ENCODE assay signal across 32 mouse cellular contexts in genomic region chr13:73735928-73736327, GRCm38 (mm10). TPM values are rescaled to one million over a fixed set of nuclear protein-coding genes. Genes with fewer than 3 reads are reported as not detected.
DNase-seq lines count a peak whose midpoint lies in the region; ATAC-seq and TF ChIP-seq lines count a peak whose summit lies in the region.
"Had no signal": no experiment of that assay in that cellular context is flagged by ENCODE, and none has a peak within 500 bp of the region (broad histone marks: within the 10 kb centered on the region; RNA-seq: fewer than 3 reads in every experiment).

No protein-coding gene starts in this region.

- H3K4me2 ChIP-seq in liver, embryonic 11.5 days: no peak overlapping the region
- H3K4me2 ChIP-seq in CH12.LX (ENCODE audit: insufficient read depth, low read depth, poor library complexity, severe bottlenecking): no peak overlapping the region
- H3K4me2 ChIP-seq: embryonic facial prominence, embryonic 12.5 days; embryonic facial prominence, embryonic 15.5 days; heart, embryonic 13.5 days; hindbrain, embryonic 12.5 days; hindbrain, embryonic 15.5 days had no signal

- TF ChIP-seq CTCF in liver, adult 2 months (IDR thresholded peaks at IDR 0.05; ENCODE audit: low read depth, low read length): no peak
- no peak for TF ChIP-seq CTCF in CH12.LX (conservative IDR thresholded peaks at IDR 0.05 in 1 of 2, IDR thresholded peaks at IDR 0.05 in 1 of 2; ENCODE audit: low read depth in 2 of 2, low read length in 2 of 2)

- in situ Hi-C loops in CH12.LX (cut with MboI; ENCODE audit: low pct_ligation_motif_present, low pct_unique_long_range_greater_than_20kb, low sequenced_read_pairs): no loop called here
- in situ Hi-C loops in ES-E14 (cut with MboI; ENCODE audit: low sequenced_read_pairs in 2 of 2, unreplicated experiment in 2 of 2): no loop called here

- TF ChIP-seq RAD21 in CH12.LX (IDR thresholded peaks at IDR 0.05; ENCODE audit: low read depth, low read length): no peak

- no peaks in the 10 kb centered on the region for H3K27me3 ChIP-seq in liver, adult 2 months (ENCODE audit: control insufficient read depth, insufficient read depth, low read length)
- H3K27me3 ChIP-seq in liver, embryonic 11.5 days (replicated peaks; ENCODE audit: control insufficient read depth, insufficient read depth, low read length): peaks cover 34% of the 10 kb centered on the region
- H3K27me3 ChIP-seq in CH12.LX (replicated peaks): no peaks in the 10 kb centered on the region
- H3K27me3 ChIP-seq: Patski had no signal

- no peak overlapping the region for H3K4me3 ChIP-seq in liver, adult 2 months (ENCODE audit: insufficient read depth, low read depth, low read length)
- H3K4me3 ChIP-seq in liver, embryonic 11.5 days (ENCODE audit: low read depth, low read length): no peak overlapping the region
- H3K4me3 ChIP-seq in CH12.LX (replicated peaks in 1 of 3; ENCODE audit: low read depth in 2 of 3, low read length in 2 of 3, poor library complexity in 1 of 3) (no peak overlapping the region), ES-E14 (ENCODE audit: insufficient read depth in 1 of 2, low read depth in 1 of 2, low read length in 2 of 2, poor library complexity in 1 of 2, severe bottlenecking in 1 of 2) (no peak overlapping the region)
- H3K4me3 ChIP-seq: embryonic facial prominence, embryonic 12.5 days; embryonic facial prominence, embryonic 15.5 days; gastrocnemius, adult 2 months; heart, adult 2 months; heart, embryonic 10.5 days; heart, embryonic 13.5 days; hindbrain, embryonic 12.5 days; hindbrain, embryonic 15.5 days had no signal

- WGBS in liver, adult 2 months: 37% methylated on average over 2 of the region's 2 CpGs
- 67% methylated on average over 2 of the region's 2 CpGs for WGBS in liver, embryonic 11.5 days

- H3K79me2 ChIP-seq in liver, adult 2 months (ENCODE audit: control insufficient read depth, insufficient read depth, low read length): peaks cover 3% of the 10 kb centered on the region; the same call in 1 of the 2 replicates
- no peaks in the 10 kb centered on the region for H3K79me2 ChIP-seq in CH12.LX (replicated peaks; ENCODE audit: control insufficient read depth, extremely low read depth, insufficient read depth, poor library complexity, severe bottlenecking)

- dilution Hi-C loops in CH12.LX (cut with MboI; ENCODE audit: extremely low pct_ligation_motif_present, extremely low pct_unique_long_range_greater_than_20kb, low sequenced_read_pairs): no loop called here

- TF ChIP-seq EP300 in CH12.LX (IDR thresholded peaks at IDR 0.05; ENCODE audit: low read length): no peak

- no peak for ATAC-seq in liver, embryonic 11.5 days (replicated peaks; ENCODE audit: low FRiP score)
- ATAC-seq in inflammation-experienced regulatory T-cells, adult 6 months: no peak
- ATAC-seq: forebrain, embryonic 14.5 days; forebrain, postnatal 0 days; Patski had no signal

- peaks cover 27% of the 10 kb centered on the region for H3K4me1 ChIP-seq in liver, adult 2 months (ENCODE audit: control insufficient read depth, insufficient read depth, low read length)
- H3K4me1 ChIP-seq in liver, embryonic 11.5 days (replicated peaks; ENCODE audit: control insufficient read depth, insufficient read depth, low read length): peaks cover 5% of the 10 kb centered on the region; the same call in 1 of the 2 replicates
- H3K4me1 ChIP-seq in CH12.LX (ENCODE audit: control insufficient read depth in 1 of 2, insufficient read depth in 2 of 2) (peaks cover 0 to 1% of the 10 kb centered on the region in 2 experiments; a peak in 1 of 4 replicates), ES-E14 (ENCODE audit: control insufficient read depth in 2 of 2, insufficient read depth in 2 of 2, low read length in 2 of 2, poor library complexity in 1 of 2) (peaks cover 4 to 13% of the 10 kb centered on the region in 2 experiments; a peak in 2 of 4 replicates)

- DNase-seq in liver, adult 2 months (ENCODE audit: extremely low read depth, low read depth, low spot score): peak; percentile 80
- no peak for DNase-seq in liver, embryonic 11.5 days (ENCODE audit: low spot score)
- DNase-seq in CH12.LX (ENCODE audit: extremely low read depth) (no peak), ES-E14 (ENCODE audit: low read depth, low spot score) (no peak)
- no peak for DNase-seq in gastrocnemius, postnatal 10 days
- DNase-seq: adrenal gland, postnatal 10 days; adrenal gland, postnatal 36 days; cerebellum, adult 18-20 months; cerebellum, adult 9-11 months; cerebellum, postnatal 25 days; forebrain, postnatal 0 days; gastrocnemius, adult 2 months; gastrocnemius, postnatal 25 days had no signal

- no peak for TF ChIP-seq POLR2A in liver, adult 2 months (IDR thresholded peaks at IDR 0.05; ENCODE audit: extremely low read depth, insufficient read depth, low read length)
- TF ChIP-seq POLR2A in CH12.LX (IDR thresholded peaks at IDR 0.05; ENCODE audit: low read depth, low read length): no peak

- H3K9me3 ChIP-seq in liver, embryonic 11.5 days (ENCODE audit: control insufficient read depth, low read length): no peaks in the 10 kb centered on the region
- no peaks in the 10 kb centered on the region for H3K9me3 ChIP-seq in CH12.LX (replicated peaks; ENCODE audit: low read length)
- no peaks in the 10 kb centered on the region for H3K9me3 ChIP-seq in ES-E14 (ENCODE audit: control insufficient read depth, insufficient read depth, low read depth, low read length)
- H3K9me3 ChIP-seq: embryonic facial prominence, embryonic 12.5 days; embryonic facial prominence, embryonic 15.5 days; G1E; heart, embryonic 10.5 days; heart, embryonic 13.5 days; hindbrain, embryonic 12.5 days; hindbrain, embryonic 15.5 days had no signal

- H3K27ac ChIP-seq in liver, adult 2 months (replicated peaks; ENCODE audit: insufficient read depth, low read depth, low read length): peak overlapping the region; percentile 46; the same call in 1 of the 2 replicates
- no peak overlapping the region for H3K27ac ChIP-seq in liver, embryonic 11.5 days (ENCODE audit: low read depth, low read length)
- no peak overlapping the region for H3K27ac ChIP-seq in CH12.LX (ENCODE audit: insufficient read depth, low read depth)
- H3K27ac ChIP-seq in ES-E14 (ENCODE audit: insufficient read depth, low read depth, low read length, poor library complexity, severe bottlenecking): no peak overlapping the region
- H3K27ac ChIP-seq: embryonic facial prominence, embryonic 12.5 days; embryonic facial prominence, embryonic 15.5 days; gastrocnemius, adult 2 months; heart, adult 2 months; heart, embryonic 10.5 days; heart, embryonic 13.5 days; hindbrain, embryonic 12.5 days; hindbrain, embryonic 15.5 days had no signal

- no peaks in the 10 kb centered on the region for H3K36me3 ChIP-seq in liver, adult 2 months (ENCODE audit: control insufficient read depth, insufficient read depth, low read length)
- no peaks in the 10 kb centered on the region for H3K36me3 ChIP-seq in liver, embryonic 11.5 days (ENCODE audit: control insufficient read depth, insufficient read depth, low read length)
- H3K36me3 ChIP-seq in CH12.LX (replicated peaks in 1 of 2; ENCODE audit: control insufficient read depth in 1 of 2, insufficient read depth in 1 of 2, low read length in 1 of 2) (no peaks in the 10 kb centered on the region), ES-E14 (ENCODE audit: control insufficient read depth, insufficient read depth, low read length, poor library complexity, severe bottlenecking) (no peaks in the 10 kb centered on the region)
- H3K36me3 ChIP-seq: embryonic facial prominence, embryonic 12.5 days; embryonic facial prominence, embryonic 15.5 days; G1E; heart, embryonic 10.5 days; heart, embryonic 13.5 days; hindbrain, embryonic 12.5 days; hindbrain, embryonic 15.5 days had no signal

- no peak overlapping the region for H3K9ac ChIP-seq in liver, adult 2 months (ENCODE audit: low read depth, low read length)
- H3K9ac ChIP-seq in liver, embryonic 11.5 days (ENCODE audit: low read depth, low read length): no peak overlapping the region
- H3K9ac ChIP-seq in CH12.LX (ENCODE audit: insufficient read depth, low read depth) (no peak overlapping the region), ES-E14 (ENCODE audit: insufficient read depth, low read depth, low read length, poor library complexity, severe bottlenecking) (no peak overlapping the region)
- H3K9ac ChIP-seq: embryonic facial prominence, embryonic 12.5 days; embryonic facial prominence, embryonic 15.5 days; forebrain, postnatal 0 days; heart, embryonic 13.5 days; hindbrain, embryonic 12.5 days; hindbrain, embryonic 15.5 days had no signal

TF ChIP-seq in CH12.LX, 34 proteins besides CTCF, POLR2A, EP300 and RAD21 (continues in another document):
- no peak for TF ChIP-seq SMC3 (IDR thresholded peaks at IDR 0.05; ENCODE audit: low read depth, low read length)

RNA-seq across cellular contexts. Expression of gene Slc12a7, which starts 3.0 kb away (rescaled TPM):
- total RNA-seq in liver, adult 2 months (2014; rRNA removed): 38.0 and 48.6 TPM in 2 replicates
- 69.9 and 91.0 TPM in 2 replicates for polyA plus RNA-seq in liver, adult 2 months (2012; rRNA removed)
- 20.4 and 21.0 TPM in 2 replicates for polyA plus RNA-seq in liver, embryonic 11.5 days (2014; fragmentation: Nextera tagmentation; extraction: Ambion mirVana)
- total RNA-seq in CH12.LX (2012; rRNA removed): 2.5 and 2.6 TPM in 2 replicates
- 0.92 and 1.0 TPM in 2 replicates for total RNA-seq in CH12.LX (2014; rRNA removed)
- polyA plus RNA-seq in CH12.LX (2012; ENCODE audit: insufficient read length, low read depth): 2.6 and 5.8 TPM in 2 replicates
- 87.1 and 126 TPM in 2 replicates for total RNA-seq in ES-E14 (2012; rRNA removed)
- polyA plus RNA-seq in inflammation-experienced regulatory T-cells, adult 6 months (2017; shearing (Covaris generic)): 10 to 100 TPM; 17.3 to 41.0 (median 40.8) TPM
- total RNA-seq in gastrocnemius, postnatal 10 days (2021): 1 to 10 TPM; 5.5 to 7.7 TPM

RNA-seq across cellular contexts. Expression of gene Slc6a19, which starts 31.3 kb away (rescaled TPM):
- total RNA-seq in liver, adult 2 months (2014; rRNA removed): 0.13 and 0.28 TPM in 2 replicates
- polyA plus RNA-seq in liver, adult 2 months (2012; rRNA removed): 0.31 and 0.33 TPM in 2 replicates
- 0.47 and 0.84 TPM in 2 replicates for polyA plus RNA-seq in liver, embryonic 11.5 days (2014; fragmentation: Nextera tagmentation; extraction: Ambion mirVana)
- 0.13 TPM in 1 of 2 replicates, not detected in the other for total RNA-seq in CH12.LX (2012; rRNA removed)
- not detected in 2 replicates for total RNA-seq in CH12.LX (2014; rRNA removed)
- 0.13 TPM in 1 of 2 replicates, not detected in the other for polyA plus RNA-seq in CH12.LX (2012; ENCODE audit: insufficient read length, low read depth)
- 0.09 and 0.16 TPM in 2 replicates for total RNA-seq in ES-E14 (2012; rRNA removed)
- polyA plus RNA-seq in inflammation-experienced regulatory T-cells, adult 6 months (2017; shearing (Covaris generic)): not detected
- total RNA-seq in gastrocnemius, postnatal 10 days (2021): not detected
- total RNA-seq: gastrocnemius, adult 2 months; heart, adult 2 months; hematopoietic stem cell, adult 5-6 weeks had no signal
- polyA plus RNA-seq: C2C12; CD4-positive, CD25-positive, alpha-beta regulatory T cell, adult 4 months; forebrain, embryonic 11.5 days; G1E; heart, embryonic 13.5 days had no signal

RNA-seq across cellular contexts. Expression of gene Slc6a18, which starts 58.1 kb away (rescaled TPM):
- total RNA-seq in liver, adult 2 months (2014; rRNA removed): not detected in 2 replicates
- polyA plus RNA-seq in liver, adult 2 months (2012; rRNA removed): 0.15 TPM in 1 of 2 replicates, not detected in the other
- not detected in 2 replicates for polyA plus RNA-seq in liver, embryonic 11.5 days (2014; fragmentation: Nextera tagmentation; extraction: Ambion mirVana)
- total RNA-seq in CH12.LX (2012; rRNA removed) (not detected in 2 replicates), CH12.LX (2014; rRNA removed) (not detected in 2 replicates), ES-E14 (2012; rRNA removed) (not detected in 2 replicates)
- not detected in 2 replicates for polyA plus RNA-seq in CH12.LX (2012; ENCODE audit: insufficient read length, low read depth)
- not detected for polyA plus RNA-seq in inflammation-experienced regulatory T-cells, adult 6 months (2017; shearing (Covaris generic))
- under 1 TPM; 0.28 to 0.86 TPM for total RNA-seq in gastrocnemius, postnatal 10 days (2021)
- total RNA-seq: adrenal gland, postnatal 10 days; adrenal gland, postnatal 36 days; common myeloid progenitor, adult 5-6 weeks; forebrain, postnatal 0 days; gastrocnemius, adult 2 months; heart, adult 2 months; heart, postnatal 14 days; hematopoietic stem cell, adult 5-6 weeks had no signal
- polyA plus RNA-seq: C2C12; CD4-positive, CD25-positive, alpha-beta regulatory T cell, adult 4 months; embryonic facial prominence, embryonic 12.5 days; embryonic facial prominence, embryonic 15.5 days; forebrain, embryonic 11.5 days; forebrain, embryonic 14.5 days; forebrain, postnatal 0 days; frontal cortex, adult 2 months; G1E; heart, adult 2 months; heart, embryonic 10.5 days; heart, embryonic 13.5 days; heart, embryonic 16.5 days; hindbrain, embryonic 12.5 days; hindbrain, embryonic 15.5 days had no signal
